Mouse (Mus musculus): ENCODE results near the gene Bcl7c. TPM values are rescaled to one million over a fixed set of nuclear protein-coding genes. Genes with fewer than 3 reads are reported as not detected.

Bcl7c gene
- total and polyA plus RNA-seq, 3 experiments, result 28.2 to 330 (median 38.7) TPM

DNA sequence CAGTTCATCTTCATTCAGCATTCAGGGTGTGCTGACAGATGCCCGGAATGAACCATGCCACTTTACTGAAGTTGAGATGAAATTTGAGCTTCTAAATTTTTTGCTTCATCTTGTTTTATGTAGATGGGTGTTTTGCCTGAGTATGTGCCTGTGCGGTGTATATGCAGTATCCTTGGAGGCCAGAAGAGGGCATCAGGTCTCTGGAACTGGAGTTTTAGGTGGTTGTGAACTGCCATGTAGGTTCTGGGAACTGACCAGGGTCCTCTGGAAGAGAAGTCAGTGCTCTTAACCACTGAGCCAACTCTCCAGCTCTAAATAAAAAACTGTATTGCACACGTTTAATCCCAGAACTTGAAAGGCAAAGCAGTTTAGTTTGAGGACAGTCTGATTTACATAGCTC is 47.9 kb downstream of the Bcl7c start:
- ATAC-seq (ENCODE audit: extremely low read depth, insufficient number of reproducible peaks, low FRiP score, poor library complexity, severe bottlenecking) (no peak), DNase-seq (ENCODE audit: low spot score) (no peak)
- Histone ChIP-seq H3K9me3 (replicated peaks) (peaks cover 2% of the 10 kb centered on the region; the same call in 1 of the 2 replicates), H3K4me1 (ENCODE audit: insufficient read depth, low read depth, low read length) (peaks cover 10% of the 10 kb centered on the region), H3K27me3 (ENCODE audit: insufficient read depth, low read length) (peaks cover 6% of the 10 kb centered on the region; the same call in 1 of the 2 replicates), H3K4me3 (ENCODE audit: low read depth, low read length) (no peak overlapping the region), H3K36me3 (replicated peaks) (peaks cover under 1% of the 10 kb centered on the region)
- TF ChIP-seq CTCF (IDR thresholded peaks at IDR 0.05; ENCODE audit: low read depth, low read length) (no peak; the same call in 1 of the 2 replicates), GATA2 (IDR thresholded peaks at IDR 0.05; ENCODE audit: borderline replicate concordance, low read depth, low read length) (no peak), POLR2AphosphoS5 (IDR thresholded peaks at IDR 0.05; ENCODE audit: insufficient replicate concordance, low read depth, low read length) (no peak), GATA1 (IDR thresholded peaks at IDR 0.05; ENCODE audit: borderline replicate concordance, low read length) (no peak), TAL1 (conservative IDR thresholded peaks at IDR 0.05; ENCODE audit: low read depth, low read length) (no peak)

DNA sequence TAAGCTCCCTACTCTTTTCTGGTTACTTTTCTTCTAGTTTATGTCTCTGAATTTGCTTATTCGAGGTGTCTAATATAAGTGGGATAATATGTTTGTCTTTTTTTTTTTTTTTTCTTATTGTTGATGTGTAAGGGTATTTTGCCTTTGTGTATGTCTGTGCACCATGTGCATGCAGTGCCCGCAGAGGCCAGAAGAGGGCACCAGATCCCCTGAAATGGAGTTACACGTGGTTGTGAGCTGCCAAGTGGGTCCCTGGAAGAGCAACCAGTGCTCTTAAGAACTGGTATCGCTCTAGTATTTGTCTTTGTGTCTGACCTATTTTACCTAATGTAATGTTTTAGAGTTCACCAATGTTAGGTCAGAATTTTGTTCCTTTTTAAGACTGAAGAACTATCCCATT is 51.8 kb downstream of the Bcl7c start:
- ATAC-seq (ENCODE audit: extremely low read depth, insufficient number of reproducible peaks, low FRiP score, poor library complexity, severe bottlenecking) (no peak), DNase-seq (ENCODE audit: low spot score) (no peak)
- Histone ChIP-seq H3K9me3 (replicated peaks) (peaks cover 2% of the 10 kb centered on the region; the same call in 1 of the 2 replicates), H3K4me3 (ENCODE audit: low read depth, low read length) (no peak overlapping the region), H3K36me3 (replicated peaks) (no peaks in the 10 kb centered on the region), H3K4me1 (ENCODE audit: insufficient read depth, low read depth, low read length) (peaks cover 10% of the 10 kb centered on the region), H3K27me3 (ENCODE audit: insufficient read depth, low read length) (peaks cover 7% of the 10 kb centered on the region; the same call in 1 of the 2 replicates)
- TF ChIP-seq GATA2 (IDR thresholded peaks at IDR 0.05; ENCODE audit: borderline replicate concordance, low read depth, low read length) (no peak), CTCF (IDR thresholded peaks at IDR 0.05; ENCODE audit: low read depth, low read length) (peak; percentile 70)

DNA sequence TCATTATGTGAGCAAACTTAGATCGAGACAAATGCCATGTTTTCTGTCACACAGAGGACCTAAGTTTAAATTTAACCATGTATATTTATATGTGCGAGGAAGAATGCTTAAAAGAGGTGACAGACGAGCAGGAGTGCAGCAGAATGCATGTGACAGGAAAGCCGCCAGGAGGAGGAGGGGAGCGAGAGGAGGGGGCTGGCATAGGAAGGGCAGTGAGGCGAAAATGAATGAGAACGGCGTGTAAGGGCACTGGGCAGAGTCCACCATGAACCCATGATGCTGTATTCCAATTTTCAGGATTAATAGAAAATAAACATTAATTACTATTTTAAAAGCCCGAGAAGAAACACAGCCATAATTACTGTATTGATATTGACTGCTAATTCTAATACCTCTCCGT is 54.4 kb downstream of the Bcl7c start:
- Histone ChIP-seq H3K9me3 (replicated peaks) (peaks cover 2% of the 10 kb centered on the region; the same call in 1 of the 2 replicates), H3K4me1 (ENCODE audit: insufficient read depth, low read depth, low read length) (peaks cover 12% of the 10 kb centered on the region), H3K36me3 (replicated peaks) (no peaks in the 10 kb centered on the region), H3K4me3 (ENCODE audit: low read depth, low read length) (no peak overlapping the region), H3K27me3 (ENCODE audit: insufficient read depth, low read length) (peaks cover 9% of the 10 kb centered on the region; the same call in 1 of the 2 replicates)
- no peak for TF ChIP-seq GATA1 (IDR thresholded peaks at IDR 0.05; ENCODE audit: borderline replicate concordance, low read length)
- TF ChIP-seq CTCF (IDR thresholded peaks at IDR 0.05; ENCODE audit: low read depth, low read length), result no peak
- TF ChIP-seq TAL1 (conservative IDR thresholded peaks at IDR 0.05; ENCODE audit: low read depth, low read length), result no peak
- no peak for TF ChIP-seq GATA2 (IDR thresholded peaks at IDR 0.05; ENCODE audit: borderline replicate concordance, low read depth, low read length)
- no peak for TF ChIP-seq POLR2AphosphoS5 (IDR thresholded peaks at IDR 0.05; ENCODE audit: insufficient replicate concordance, low read depth, low read length)
- ATAC-seq (ENCODE audit: extremely low read depth, insufficient number of reproducible peaks, low FRiP score, poor library complexity, severe bottlenecking) (no peak), DNase-seq (ENCODE audit: low spot score) (no peak)

DNA sequence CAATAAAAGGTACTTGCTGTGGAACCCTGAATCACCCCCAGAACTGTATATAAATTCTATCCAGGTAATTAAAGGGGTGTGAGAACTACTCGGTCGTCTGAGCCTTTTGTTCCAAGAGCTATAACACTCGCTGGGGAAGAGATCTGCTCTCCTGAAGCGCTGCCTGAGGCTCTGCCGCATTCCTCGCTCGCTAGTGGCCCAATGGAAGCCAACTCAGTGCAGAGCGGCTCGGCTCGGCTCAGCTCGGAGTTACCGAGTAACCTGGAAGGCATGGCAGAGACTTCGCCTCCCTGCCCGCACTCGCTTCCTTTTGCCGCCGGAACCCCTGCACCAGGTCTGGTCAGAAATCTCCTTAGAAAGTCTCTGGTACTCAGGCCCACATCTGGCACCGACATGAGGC is 56.7 kb downstream of the Bcl7c start:
- no peaks in the 10 kb centered on the region for H3K36me3 ChIP-seq (replicated peaks)
- ATAC-seq (ENCODE audit: extremely low read depth, insufficient number of reproducible peaks, low FRiP score, poor library complexity, severe bottlenecking), result no peak
- peaks cover 9% of the 10 kb centered on the region; the same call in 1 of the 2 replicates for H3K27me3 ChIP-seq (ENCODE audit: insufficient read depth, low read length)
- peaks cover 2% of the 10 kb centered on the region; the same call in 1 of the 2 replicates for H3K9me3 ChIP-seq (replicated peaks)
- TF ChIP-seq GATA2 (IDR thresholded peaks at IDR 0.05; ENCODE audit: borderline replicate concordance, low read depth, low read length) (no peak), GATA1 (IDR thresholded peaks at IDR 0.05; ENCODE audit: borderline replicate concordance, low read length) (no peak), CTCF (IDR thresholded peaks at IDR 0.05; ENCODE audit: low read depth, low read length) (no peak), POLR2AphosphoS5 (IDR thresholded peaks at IDR 0.05; ENCODE audit: insufficient replicate concordance, low read depth, low read length) (no peak), TAL1 (conservative IDR thresholded peaks at IDR 0.05; ENCODE audit: low read depth, low read length) (no peak)
- H3K4me1 ChIP-seq (ENCODE audit: insufficient read depth, low read depth, low read length), result peaks cover 22% of the 10 kb centered on the region
- H3K4me3 ChIP-seq (ENCODE audit: low read depth, low read length), result no peak overlapping the region
- no peak for DNase-seq (ENCODE audit: low spot score)

DNA sequence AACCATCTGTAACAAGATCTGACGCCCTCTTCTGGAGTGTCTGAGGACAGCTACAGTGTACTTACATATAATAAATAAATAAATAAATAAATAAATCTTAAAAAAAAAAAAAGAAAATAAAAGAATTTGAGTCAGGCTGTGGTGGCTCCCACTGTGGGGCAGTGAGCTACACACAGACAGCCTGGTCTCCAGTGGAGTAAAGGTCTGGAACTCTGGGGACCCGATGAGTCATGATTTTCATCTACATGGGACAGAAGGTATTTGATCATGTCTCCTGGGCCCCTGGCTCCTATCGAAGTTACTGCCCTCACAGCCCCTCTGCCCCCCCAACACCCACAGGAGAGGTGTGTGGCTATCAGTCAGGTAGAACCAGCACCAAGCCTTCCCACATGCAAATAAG is 57.1 kb downstream of the Bcl7c start:
- peaks cover 2% of the 10 kb centered on the region; the same call in 1 of the 2 replicates for H3K9me3 ChIP-seq (replicated peaks)
- no peak for ATAC-seq (ENCODE audit: extremely low read depth, insufficient number of reproducible peaks, low FRiP score, poor library complexity, severe bottlenecking)
- peaks cover 22% of the 10 kb centered on the region for H3K4me1 ChIP-seq (ENCODE audit: insufficient read depth, low read depth, low read length)
- no peak for TF ChIP-seq TAL1 (conservative IDR thresholded peaks at IDR 0.05; ENCODE audit: low read depth, low read length)
- no peak for TF ChIP-seq GATA2 (IDR thresholded peaks at IDR 0.05; ENCODE audit: borderline replicate concordance, low read depth, low read length)
- TF ChIP-seq GATA1 (IDR thresholded peaks at IDR 0.05; ENCODE audit: borderline replicate concordance, low read length), result no peak
- no peak for TF ChIP-seq POLR2AphosphoS5 (IDR thresholded peaks at IDR 0.05; ENCODE audit: insufficient replicate concordance, low read depth, low read length)
- no peak for TF ChIP-seq CTCF (IDR thresholded peaks at IDR 0.05; ENCODE audit: low read depth, low read length)
- no peak for DNase-seq (ENCODE audit: low spot score)
- H3K27me3 ChIP-seq (ENCODE audit: insufficient read depth, low read length), result peaks cover 9% of the 10 kb centered on the region; the same call in 1 of the 2 replicates
- H3K4me3 ChIP-seq (ENCODE audit: low read depth, low read length), result no peak overlapping the region
- no peaks in the 10 kb centered on the region for H3K36me3 ChIP-seq (replicated peaks)

DNA sequence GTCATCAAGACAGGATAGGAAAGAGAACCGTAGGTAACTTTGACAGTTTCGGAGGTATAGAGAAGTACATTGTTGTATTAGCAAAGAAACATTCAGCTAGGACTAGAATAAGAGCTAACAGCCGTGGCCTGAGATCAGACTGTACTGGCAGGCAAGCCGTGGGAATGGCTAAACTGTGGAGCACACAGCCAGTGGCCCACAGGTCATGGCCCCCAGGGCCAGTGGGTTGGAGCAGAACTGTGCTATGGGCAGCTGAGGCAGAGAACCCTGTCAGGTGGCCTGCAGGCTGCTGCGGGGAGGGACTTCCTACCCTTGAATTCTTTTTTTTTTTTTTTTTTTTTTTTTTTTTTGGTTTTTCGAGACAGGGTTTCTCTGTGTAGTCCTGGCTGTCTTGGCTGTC is 59.5 kb downstream of the Bcl7c start:
- Histone ChIP-seq H3K36me3 (replicated peaks) (no peaks in the 10 kb centered on the region), H3K4me3 (ENCODE audit: low read depth, low read length) (peak overlapping the region; percentile 65; the same call in 1 of the 2 replicates), H3K27me3 (ENCODE audit: insufficient read depth, low read length) (peaks cover 7% of the 10 kb centered on the region; the same call in 1 of the 2 replicates), H3K4me1 (ENCODE audit: insufficient read depth, low read depth, low read length) (peaks cover 25% of the 10 kb centered on the region), H3K9me3 (replicated peaks) (no peaks in the 10 kb centered on the region)
- no peak for DNase-seq (ENCODE audit: low spot score)
- TF ChIP-seq POLR2AphosphoS5 (IDR thresholded peaks at IDR 0.05; ENCODE audit: insufficient replicate concordance, low read depth, low read length) (no peak), CTCF (IDR thresholded peaks at IDR 0.05; ENCODE audit: low read depth, low read length) (no peak), GATA1 (IDR thresholded peaks at IDR 0.05; ENCODE audit: borderline replicate concordance, low read length) (no peak), TAL1 (conservative IDR thresholded peaks at IDR 0.05; ENCODE audit: low read depth, low read length) (no peak), GATA2 (IDR thresholded peaks at IDR 0.05; ENCODE audit: borderline replicate concordance, low read depth, low read length) (no peak)
- no peak for ATAC-seq (ENCODE audit: extremely low read depth, insufficient number of reproducible peaks, low FRiP score, poor library complexity, severe bottlenecking)
